Mouse (Mus musculus) G1E (cell line): ENCODE results near the gene Hoxb8.

ENCODE experiments used
- CTCF ChIP-seq: IDR thresholded peaks from 2 replicates; pipeline ENCODE4 v1.5.1; 2012; ENCODE audit warnings: low read depth, low read length, inconsistent platforms, mixed read lengths
- POLR2AphosphoS5 ChIP-seq: IDR thresholded peaks from 2 replicates; pipeline ENCODE4 v1.6.1; 2012; ENCODE audit warnings: low read depth, low read length, inconsistent platforms; ENCODE audit not compliant: insufficient replicate concordance

DNA sequence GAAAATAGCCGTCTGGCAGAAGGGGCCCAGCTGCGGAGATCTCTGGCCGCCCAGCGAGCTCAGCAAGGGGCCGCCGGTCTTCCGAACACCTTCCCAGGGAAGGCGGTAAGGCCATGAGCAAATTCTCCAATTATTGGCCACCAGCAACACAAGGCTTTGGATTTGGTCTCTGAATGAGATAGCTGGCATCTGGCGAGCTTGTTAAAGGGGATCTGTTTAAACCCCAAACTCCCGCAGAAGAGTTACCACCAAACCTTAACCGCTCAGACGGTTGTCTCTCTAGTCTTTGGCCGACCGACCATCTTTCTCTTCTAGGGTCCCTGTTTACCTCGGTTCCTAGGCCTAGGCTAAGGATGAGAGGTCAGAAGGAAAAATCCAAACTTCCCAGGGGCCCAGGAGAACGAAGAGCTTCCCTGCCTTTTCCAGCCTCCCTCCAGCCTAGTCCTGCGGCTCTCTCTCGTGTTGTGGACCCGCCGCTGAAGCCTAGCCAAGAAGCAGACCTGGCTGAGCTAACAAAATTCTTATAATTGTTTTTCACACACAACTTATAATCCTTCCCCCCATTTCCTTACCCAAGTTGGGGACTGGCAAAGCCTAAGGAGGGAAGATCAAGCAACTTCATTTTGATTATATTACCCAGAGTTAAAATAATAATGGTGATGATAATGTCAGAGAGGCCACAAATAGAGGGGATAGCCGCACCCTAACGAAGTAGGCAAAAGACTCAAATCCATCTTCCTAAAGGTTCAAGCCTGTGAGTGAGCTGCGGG is 20.9 kb downstream of the Hoxb8 start:
- TF ChIP-seq CTCF (no peak), POLR2AphosphoS5 (no peak)
